Mouse (Mus musculus) gastrocnemius, adult 8-10 months (tissue): ENCODE measurements around the gene Cul4a. TPM values are rescaled to one million over a fixed set of nuclear protein-coding genes. Genes with fewer than 3 reads are reported as not detected.

ENCODE experiments used
- DNase-seq, 2 experiments: peaks; one replicate each; pipeline ENCODE4 v3.0.0; 2022; ENCODE audit warnings: low spot score in 2 of 2
- microRNA-seq: library from miRNA; unstranded; fragments of <30 nt; microRNA quantifications from one replicate; pipeline ENCODE4 v1.2.0, GENCODE M21; 2022
- total RNA-seq, 4 experiments: library from RNA; stranded (reverse); gene quantifications; 2 replicates each; pipeline ENCODE4 v1.2.4; 2022

The Cul4a gene
- total RNA-seq, 4 experiments from 2014 or later = 70.4 to 74.4 (median 71.9) TPM

DNA sequence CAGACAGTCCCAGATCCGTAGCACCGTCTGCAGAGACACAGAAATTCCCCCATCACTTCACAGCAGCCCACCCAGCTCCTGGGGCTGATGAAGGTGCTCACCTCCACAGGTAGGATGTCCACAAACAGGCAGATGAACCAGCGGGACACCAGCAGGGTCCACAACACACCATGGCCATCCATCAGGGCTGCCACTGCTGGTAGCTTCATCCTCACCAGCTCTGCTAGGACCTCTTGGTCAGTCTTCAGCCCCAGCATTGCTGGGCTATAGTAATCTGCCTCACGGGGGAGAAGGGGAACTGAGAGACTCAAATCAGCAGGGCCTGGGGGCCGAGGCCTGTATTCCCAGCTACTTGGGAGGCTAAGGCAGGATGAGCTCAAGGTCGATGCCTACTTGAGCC, 74.1 kb downstream of the Cul4a start:
- DNase-seq = no peak

DNA sequence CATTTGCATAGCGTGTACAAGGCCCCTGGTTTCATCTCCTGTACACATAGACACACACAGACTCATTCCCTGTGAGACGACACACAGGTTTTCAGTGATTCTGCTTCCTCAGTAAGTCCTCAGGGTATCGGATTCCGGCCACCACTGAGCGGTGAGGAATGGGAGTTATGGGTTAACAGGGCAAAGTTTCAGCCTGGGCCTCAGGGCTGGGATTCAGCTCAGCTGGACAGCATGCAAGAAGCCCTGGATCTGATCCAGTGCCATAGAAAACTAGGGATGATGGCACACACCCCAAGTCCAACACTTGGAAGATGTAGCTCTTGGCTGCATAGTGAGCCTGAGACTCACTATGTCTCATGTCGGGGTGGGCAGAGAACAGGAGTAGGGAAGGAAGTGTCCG, 74.5 kb downstream of the Cul4a start:
- no peak for DNase-seq

DNA sequence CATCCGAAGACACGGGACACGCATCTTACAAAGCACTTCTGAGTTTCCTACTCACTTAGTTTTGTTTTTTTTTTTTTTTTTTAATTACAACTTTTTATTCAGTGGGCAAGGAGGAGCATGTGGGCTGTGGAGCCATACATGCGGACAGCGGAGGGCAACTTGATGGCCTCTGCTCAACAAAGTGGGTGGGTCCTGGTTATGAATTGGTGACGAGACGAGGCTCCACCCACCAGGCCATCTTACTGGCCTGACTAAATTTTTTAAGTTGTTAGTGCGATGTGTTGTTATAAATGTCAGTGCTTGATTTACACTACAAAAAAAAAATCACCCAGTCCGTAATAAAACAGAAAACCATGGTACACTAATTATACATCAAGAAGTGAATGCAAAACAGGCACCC, 75.0 kb downstream of the Cul4a start:
- DNase-seq = no peak

DNA sequence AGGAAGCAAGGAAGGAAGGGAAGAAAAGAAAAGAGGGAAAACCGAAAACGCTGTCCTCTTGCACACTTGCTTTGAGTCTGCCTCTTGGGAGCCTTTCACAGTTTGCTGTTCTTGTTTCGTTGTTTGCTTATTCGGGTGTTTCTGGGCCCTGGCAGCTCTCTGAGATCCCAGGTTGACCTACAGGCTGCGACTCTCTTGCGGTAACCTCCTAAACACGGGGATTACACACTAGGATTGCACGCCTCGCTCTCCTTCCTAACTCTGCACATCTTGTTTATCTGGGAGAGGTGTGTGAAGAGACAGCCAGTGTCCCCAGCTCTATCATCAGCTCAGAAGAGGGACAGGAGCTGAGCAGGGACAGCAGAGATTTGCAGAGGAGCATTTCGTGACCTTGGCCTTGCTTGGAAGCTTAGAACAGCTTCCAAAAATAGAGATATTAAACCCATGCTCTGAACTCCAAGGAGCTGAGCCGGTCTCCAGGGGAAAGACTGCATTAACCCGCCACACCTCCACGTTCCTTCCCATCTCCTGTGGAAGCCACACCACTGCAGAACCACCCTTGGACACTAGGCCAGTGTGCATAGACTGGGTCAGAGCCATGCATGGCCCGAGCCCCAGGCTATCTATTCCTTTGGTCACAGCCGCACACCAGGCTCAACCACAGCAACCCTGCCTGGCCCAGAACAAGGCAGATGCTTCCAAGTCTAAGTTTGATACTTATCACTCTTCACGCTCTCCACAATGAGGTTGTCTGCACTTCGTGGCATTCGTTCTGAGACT, 75.7 kb downstream of the Cul4a start:
- DNase-seq = no peak

DNA sequence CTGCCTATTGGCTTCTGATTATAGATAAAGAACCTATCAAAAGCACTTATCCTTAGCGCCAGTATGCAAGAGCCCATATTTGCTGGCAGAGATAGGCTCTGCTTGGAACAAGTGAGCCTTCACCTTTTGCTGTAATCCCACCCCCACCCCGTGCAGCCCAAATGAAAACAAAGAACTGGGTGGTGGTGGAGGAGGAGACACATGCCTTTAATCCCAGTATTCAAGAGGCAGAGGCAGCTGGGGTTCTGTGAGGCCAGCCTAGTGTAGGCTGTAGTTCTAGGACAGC, 76.2 kb downstream of the Cul4a start:
- no peak for DNase-seq

DNA sequence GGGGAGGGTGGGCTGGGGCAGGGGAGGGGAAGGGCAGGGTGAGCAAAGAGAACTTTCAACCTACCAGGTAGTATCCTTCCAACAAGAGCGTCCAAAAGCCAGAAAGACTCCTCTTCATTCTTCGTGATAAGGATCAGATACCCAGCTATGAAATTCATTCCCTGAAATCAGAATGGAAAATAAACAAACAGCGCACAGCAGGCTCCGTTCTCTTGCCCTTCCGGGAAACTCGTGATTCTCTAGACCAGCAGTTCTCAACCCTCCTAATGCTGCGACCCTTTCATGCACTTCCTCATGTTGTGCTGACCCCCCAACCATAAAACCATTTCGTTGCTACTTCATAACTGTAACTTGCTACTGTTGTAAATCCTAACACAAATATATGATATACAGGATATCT, 81.4 kb downstream of the Cul4a start:
- no peak for DNase-seq

DNA sequence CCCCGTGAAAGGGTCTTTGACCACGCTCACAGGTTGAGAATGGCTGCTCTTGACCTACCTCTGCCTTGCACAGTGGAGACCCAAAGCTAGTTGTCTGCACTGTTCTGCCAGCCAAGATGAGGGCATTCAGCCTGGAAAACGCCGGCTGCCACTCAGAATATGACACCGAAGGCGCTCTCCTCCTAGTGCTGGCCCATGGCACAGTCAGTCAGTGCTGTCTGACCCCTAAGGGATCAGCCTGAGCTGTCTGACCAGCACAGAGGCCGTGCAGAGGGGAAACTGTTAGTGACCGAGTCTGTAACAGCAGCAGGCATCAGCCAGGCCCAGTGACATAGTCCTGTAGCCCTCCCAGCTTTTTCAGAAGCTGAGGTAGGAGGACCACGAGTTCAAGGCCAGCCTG, 81.8 kb downstream of the Cul4a start:
- peak; percentile 35 to 66 for DNase-seq

DNA sequence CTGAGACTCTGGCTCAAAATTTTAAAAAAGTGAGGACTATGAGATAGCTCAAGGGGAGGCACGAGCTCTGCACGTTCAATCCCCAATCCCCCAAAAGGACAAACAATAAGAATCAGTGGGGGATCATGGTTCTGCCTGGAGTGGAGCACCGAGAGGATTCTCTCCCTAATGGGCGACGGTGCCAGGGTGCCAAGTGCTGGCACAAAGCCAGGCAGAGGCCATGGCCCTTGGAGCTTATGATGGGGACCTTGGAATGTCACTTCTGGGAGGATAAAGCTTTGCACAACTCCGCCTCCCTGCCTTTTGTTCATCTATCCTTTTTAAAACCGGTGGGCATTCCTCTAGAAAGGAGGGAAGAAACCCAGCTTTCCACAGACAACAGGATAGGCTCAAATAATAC, 82.2 kb downstream of the Cul4a start:
- DNase-seq = no peak

DNA sequence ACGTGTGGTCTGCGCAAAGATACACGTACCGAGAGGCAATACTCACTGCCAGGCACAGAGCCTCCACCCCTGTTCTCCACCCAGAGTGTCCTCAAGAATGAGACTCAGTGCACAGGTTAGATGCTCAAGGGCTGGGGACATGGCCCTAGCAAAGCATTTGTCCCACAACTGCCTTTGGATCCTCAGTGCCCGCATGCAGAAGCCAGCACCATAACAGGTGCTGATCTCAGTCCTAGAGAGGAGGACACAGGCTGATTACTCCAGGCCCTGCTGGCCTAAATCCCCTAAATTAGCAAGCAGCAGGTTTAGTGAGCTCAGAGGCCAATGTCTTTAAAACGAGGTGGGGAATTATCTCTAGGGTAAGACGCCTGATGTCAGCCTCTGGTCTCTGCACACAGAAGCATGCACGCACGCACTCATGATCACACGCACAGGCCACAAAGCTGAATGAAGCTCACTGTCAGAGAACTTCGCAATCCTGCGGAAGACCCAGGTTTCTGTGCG, 82.7 kb downstream of the Cul4a start:
- DNase-seq = no peak

DNA sequence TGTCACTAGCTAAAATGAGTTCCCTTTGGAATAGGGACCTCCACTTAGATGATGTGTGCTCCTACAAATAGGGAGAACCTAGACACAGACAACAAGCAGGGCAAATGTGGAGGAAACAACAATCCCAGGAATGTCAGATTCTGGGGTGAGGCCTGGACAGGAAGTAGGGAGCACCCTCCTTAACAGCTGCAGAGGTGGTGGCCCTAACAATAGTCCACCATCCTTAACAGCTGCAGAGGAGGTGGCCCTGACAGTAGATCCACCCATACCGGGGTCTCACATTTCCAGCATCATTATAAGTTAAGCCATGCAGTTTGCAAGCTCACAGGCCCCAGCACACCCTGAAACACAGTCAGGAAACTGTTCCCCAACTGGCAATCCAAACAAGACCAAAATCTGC, 83.4 kb downstream of the Cul4a start:
- no peak for DNase-seq

DNA sequence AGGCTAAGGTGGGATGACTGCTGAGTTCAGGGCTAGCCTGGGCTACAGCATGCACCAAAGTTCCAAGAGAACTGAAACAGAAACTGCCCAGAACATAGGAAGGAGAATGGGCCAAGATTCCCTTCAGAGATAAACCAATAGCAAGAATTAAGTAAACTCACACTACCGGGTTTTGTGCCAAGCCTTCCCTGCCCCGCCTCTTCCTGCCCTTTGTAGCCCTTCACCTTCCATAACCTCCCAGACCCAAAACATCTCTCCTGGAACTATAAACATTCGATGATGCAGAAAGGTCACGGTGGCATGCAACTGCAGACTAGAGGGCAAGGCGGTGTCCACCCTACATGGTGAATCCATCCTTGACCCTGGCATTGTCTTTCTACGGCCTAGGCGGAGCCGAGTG, 84.8 kb downstream of the Cul4a start:
- DNase-seq = no peak

DNA sequence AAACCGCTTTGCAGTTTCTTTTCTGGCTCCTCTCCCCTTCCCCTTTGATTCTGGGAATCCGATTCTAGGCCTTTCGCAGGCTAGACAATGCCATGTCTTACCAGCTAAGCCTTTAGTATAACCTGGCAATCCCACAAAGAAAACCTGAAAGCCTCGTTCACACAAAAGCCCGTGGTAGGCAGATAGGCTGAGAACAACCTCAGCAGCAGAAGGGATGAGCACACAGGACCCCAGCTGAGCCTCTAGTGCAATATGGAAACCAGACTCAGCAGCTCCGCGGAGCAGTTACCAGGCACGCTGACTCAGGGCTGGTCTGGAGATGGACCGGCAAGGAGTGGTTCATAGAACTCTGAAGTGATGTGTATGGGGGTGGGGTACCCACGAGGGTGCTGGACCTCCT, 89.4 kb downstream of the Cul4a start:
- no peak for DNase-seq

DNA sequence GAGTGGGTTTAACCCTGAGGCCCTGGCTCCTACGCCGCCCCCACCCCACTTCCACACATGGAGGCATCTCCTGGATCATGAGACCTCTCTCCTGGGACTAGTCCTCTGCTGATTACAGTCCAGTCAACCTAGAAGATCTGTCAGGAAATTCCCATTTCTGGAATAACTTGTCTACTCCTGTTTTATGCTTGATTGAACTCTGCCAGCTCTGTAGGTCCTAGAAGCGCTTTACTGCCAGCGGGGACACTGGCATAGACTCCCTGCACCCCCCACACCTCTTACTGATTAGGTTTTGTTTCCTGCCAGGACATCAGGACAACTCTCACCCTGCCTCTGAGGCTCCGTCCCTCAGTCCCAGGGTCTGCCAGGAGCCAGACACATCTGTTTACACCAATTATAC, 92.1 kb downstream of the Cul4a start:
- no peak for DNase-seq

Small RNAs within 50 kb of the gene (microRNA-seq; reads per million reads assigned to microRNA genes)
- gene Mir1968 = 111 reads per million, percentile 52 among the genes with 10 or more reads in this experiment
- not detected for gene Mir7065

Other genes with a start within 250 kb of the Cul4a start
- gene Mcf2l, start 231.8 kb upstream of the Cul4a start, total RNA-seq = 10 to 100 TPM; 12.1 to 19.6 (median 16.5) TPM
- gene F7, start 79.6 kb upstream of the Cul4a start, total RNA-seq = not detected
- not detected for gene F10, start 68.3 kb upstream of the Cul4a start, total RNA-seq
- gene Proz, start 44.7 kb upstream of the Cul4a start, total RNA-seq = under 1 TPM in 1 of 4 experiments, not detected in 3; 0.29 TPM
- gene Pcid2, start 162 bp upstream of the Cul4a start, total RNA-seq = 1 to 10 TPM; 6.5 to 7.6 (median 6.8) TPM
- 100 to 1,000 TPM; 405 to 451 (median 426) TPM for gene Lamp1, start 53.5 kb downstream of the Cul4a start, total RNA-seq
- 10 to 100 TPM in 3 of 4 experiments, 1 to 10 TPM in 1; 9.3 to 14.1 (median 11.8) TPM for gene Grtp1, start 95.0 kb downstream of the Cul4a start, total RNA-seq
- 10 to 100 TPM; 50.0 to 62.3 (median 56.3) TPM for gene Adprhl1, start 148.5 kb downstream of the Cul4a start, total RNA-seq
- gene Dcun1d2, start 182.5 kb downstream of the Cul4a start, total RNA-seq = 10 to 100 TPM; 80.1 to 95.6 (median 88.1) TPM
- 10 to 100 TPM; 12.0 to 21.5 (median 17.1) TPM for gene Tmco3, start 182.6 kb downstream of the Cul4a start, total RNA-seq
- 10 to 100 TPM; 49.4 to 70.8 (median 63.2) TPM for gene Tfdp1, start 233.1 kb downstream of the Cul4a start, total RNA-seq